Mouse (Mus musculus): Measurements from ENCODE around the gene Nptx1. TPM values are rescaled to one million over a fixed set of nuclear protein-coding genes. Genes with fewer than 3 reads are reported as not detected.

The Nptx1 gene
- total RNA-seq (2021), result 100 to 1,000 TPM; 146 to 173 TPM
- long read RNA-seq, full-length matches to known transcripts, result 14 of 52 reads
- long read RNA-seq, partial matches to known transcripts, result 1 of 52 reads
- long read RNA-seq, other reads (novel, unspliced or antisense), result 37 of 52 reads

- DNase-seq (ENCODE audit: low spot score in 2 of 2), result peak; percentile 67 to 80
These were observed at the start of gene Nptx1 for GRCm38 (mm10) chr11:119547183-119547921. Nptx1 (minus strand) TSS chr11:119547753.

GRCm38 (mm10) chr11:119593966-119594365 lies 46.4 kb upstream of the Nptx1 start:
- no peak for DNase-seq (ENCODE audit: low spot score in 2 of 2)

GRCm38 (mm10) chr11:119589242-119589641 lies 41.7 kb upstream of the Nptx1 start:
- DNase-seq (ENCODE audit: low spot score in 2 of 2), result no peak

- DNase-seq (ENCODE audit: low spot score in 2 of 2), result no peak
These were observed 39.6 kb upstream of the Nptx1 start for GRCm38 (mm10) chr11:119587112-119587511.

- DNase-seq (ENCODE audit: low spot score in 2 of 2), result no peak
These were observed 39.0 kb upstream of the Nptx1 start for GRCm38 (mm10) chr11:119586511-119586910.

- DNase-seq (ENCODE audit: low spot score in 2 of 2), result no peak
These were observed 30.2 kb upstream of the Nptx1 start for GRCm38 (mm10) chr11:119577721-119578120.

GRCm38 (mm10) chr11:119576855-119577254 lies 29.3 kb upstream of the Nptx1 start:
- DNase-seq (ENCODE audit: low spot score in 2 of 2), result no peak

- DNase-seq (ENCODE audit: low spot score in 2 of 2), result no peak
These were observed 24.9 kb upstream of the Nptx1 start for GRCm38 (mm10) chr11:119572316-119573010.

- no peak for DNase-seq (ENCODE audit: low spot score in 2 of 2)
These were observed 18.6 kb upstream of the Nptx1 start for GRCm38 (mm10) chr11:119566188-119566587.

GRCm38 (mm10) chr11:119565684-119566083 lies 18.1 kb upstream of the Nptx1 start:
- no peak for DNase-seq (ENCODE audit: low spot score in 2 of 2)

- no peak for DNase-seq (ENCODE audit: low spot score in 2 of 2)
These were observed 17.5 kb upstream of the Nptx1 start for GRCm38 (mm10) chr11:119565021-119565420.

- no peak for DNase-seq (ENCODE audit: low spot score in 2 of 2)
These were observed 16.8 kb upstream of the Nptx1 start for GRCm38 (mm10) chr11:119564383-119564782.

GRCm38 (mm10) chr11:119563166-119563565 lies 15.6 kb upstream of the Nptx1 start:
- DNase-seq (ENCODE audit: low spot score in 2 of 2), result no peak

- no peak for DNase-seq (ENCODE audit: low spot score in 2 of 2)
These were observed 14.7 kb upstream of the Nptx1 start for GRCm38 (mm10) chr11:119562286-119562685.

- no peak for DNase-seq (ENCODE audit: low spot score in 2 of 2)
These were observed 11.5 kb upstream of the Nptx1 start for GRCm38 (mm10) chr11:119558870-119559610.

- no peak for DNase-seq (ENCODE audit: low spot score in 2 of 2)
These were observed 10.7 kb upstream of the Nptx1 start for GRCm38 (mm10) chr11:119557940-119558869.

- DNase-seq (ENCODE audit: low spot score in 2 of 2), result no peak
These were observed 7.6 kb upstream of the Nptx1 start for GRCm38 (mm10) chr11:119555170-119555569.

- DNase-seq (ENCODE audit: low spot score in 2 of 2), result no peak
These were observed 7.2 kb upstream of the Nptx1 start for GRCm38 (mm10) chr11:119554706-119555105.

- DNase-seq (ENCODE audit: low spot score in 2 of 2), result no peak
These were observed 5.6 kb upstream of the Nptx1 start for GRCm38 (mm10) chr11:119552902-119553802.

- DNase-seq (ENCODE audit: low spot score in 2 of 2), result no peak
These were observed 4.7 kb upstream of the Nptx1 start for GRCm38 (mm10) chr11:119552301-119552700.

Measured in layer of hippocampus, postnatal 10 days (tissue).